Mouse (Mus musculus) bone marrow macrophage, adult 2 months (primary cell): ENCODE results near the gene Acvr2b.

Experiments
- CTCF ChIP-seq: IDR thresholded peaks from 2 replicates; pipeline ENCODE4 v1.5.1; 2012; ENCODE audit warnings: low read depth, mild to moderate bottlenecking, low read length, moderate library complexity
- POLR2A ChIP-seq: IDR thresholded peaks from 2 replicates; pipeline ENCODE4 v1.6.1; 2012; ENCODE audit warnings: mild to moderate bottlenecking, low read depth, low read length, borderline replicate concordance

- no peak for TF ChIP-seq CTCF
- no peak for TF ChIP-seq POLR2A
These were observed 67.9 kb downstream of the Acvr2b start for GRCm38 (mm10) chr9:119469691-119470353.
